Mouse (Mus musculus) lung, adult 2 months (tissue): ENCODE results near the gene Patj.

Experiments used
- CTCF ChIP-seq: fragments of 200-500 bp; IDR thresholded peaks from 2 replicates; pipeline ENCODE4 v1.5.1; 2011; ENCODE audit warnings: mild to moderate bottlenecking, low read length, control low read depth; ENCODE audit not compliant: insufficient read depth
- POLR2A ChIP-seq: fragments of 200-500 bp; IDR thresholded peaks from 2 replicates; pipeline ENCODE4 v1.6.1; 2011; ENCODE audit warnings: low read depth, mild to moderate bottlenecking, control low read depth, low read length, borderline replicate concordance; ENCODE audit errors: extremely low read depth

- TF ChIP-seq CTCF (no peak), POLR2A (no peak)
Observed at GRCm38 (mm10) chr4:98628286-98628685, 232.7 kb downstream of the Patj start.
